Mouse (Mus musculus): ENCODE measurements at regions not wholly inside any gene's neighbourhood (a gene's known extent, or its start where the extent isn't known, plus 50 kb on each side); places are given as distances from the start of the nearest gene placed in this dataset.
"Not testable (repeated sequence)": the region's sequence is repeated elsewhere in the genome, so short reads cannot be mapped to it uniquely, and the experiment has no call there.

GRCm38 (mm10) chr4:61998366-61998765 lies 55.6 kb downstream of the Mup20 start:
- no peaks in the 10 kb centered on the region for H3K4me1 ChIP-seq (ENCODE audit: control insufficient read depth, insufficient read depth, low read length)
- H3K4me3 ChIP-seq (replicated peaks; ENCODE audit: extremely low read depth, low read depth, low read length) = no peak overlapping the region
- peak; percentile 14 for DNase-seq
- 18% methylated on average over 4 of the region's 4 CpGs for WGBS
- TF ChIP-seq CTCF (IDR thresholded peaks at IDR 0.05; ENCODE audit: insufficient read depth, low read length) = peak; percentile 71
- TF ChIP-seq POLR2A (IDR thresholded peaks at IDR 0.05; ENCODE audit: borderline replicate concordance, extremely low read depth, low read depth, low read length) = no peak

- H3K4me3 ChIP-seq (replicated peaks; ENCODE audit: extremely low read depth, low read depth, low read length); H3K4me1 ChIP-seq (ENCODE audit: control insufficient read depth, insufficient read depth, low read length); DNase-seq: not testable (repeated sequence)
Observed at GRCm38 (mm10) chr4:61989941-61990340, 64.0 kb downstream of the Mup20 start.

GRCm38 (mm10) chr4:61976159-61976558 lies 77.8 kb downstream of the Mup20 start:
- TF ChIP-seq CTCF (IDR thresholded peaks at IDR 0.05; ENCODE audit: insufficient read depth, low read length) = no peak
- no peak for TF ChIP-seq POLR2A (IDR thresholded peaks at IDR 0.05; ENCODE audit: borderline replicate concordance, extremely low read depth, low read depth, low read length)
- WGBS = 85% methylated on average over 7 of the region's 7 CpGs
- DNase-seq = no peak
- H3K4me1 ChIP-seq (ENCODE audit: control insufficient read depth, insufficient read depth, low read length) = no peaks in the 10 kb centered on the region
- no peak overlapping the region for H3K4me3 ChIP-seq (replicated peaks; ENCODE audit: extremely low read depth, low read depth, low read length)

GRCm38 (mm10) chr4:61973236-61973635 lies 80.7 kb downstream of the Mup20 start:
- DNase-seq = peak; percentile 7
- TF ChIP-seq POLR2A (IDR thresholded peaks at IDR 0.05; ENCODE audit: borderline replicate concordance, extremely low read depth, low read depth, low read length) (no peak), CTCF (IDR thresholded peaks at IDR 0.05; ENCODE audit: insufficient read depth, low read length) (peak; percentile 57)
- Histone ChIP-seq H3K4me1 (ENCODE audit: control insufficient read depth, insufficient read depth, low read length) (no peaks in the 10 kb centered on the region), H3K4me3 (replicated peaks; ENCODE audit: extremely low read depth, low read depth, low read length) (no peak overlapping the region)
- WGBS = 51% methylated on average over 2 of the region's 2 CpGs

- DNase-seq = no peak
- no peak for TF ChIP-seq POLR2A (IDR thresholded peaks at IDR 0.05; ENCODE audit: borderline replicate concordance, extremely low read depth, low read depth, low read length)
- no peak for TF ChIP-seq CTCF (IDR thresholded peaks at IDR 0.05; ENCODE audit: insufficient read depth, low read length)
- H3K4me1 ChIP-seq (ENCODE audit: control insufficient read depth, insufficient read depth, low read length) = no peaks in the 10 kb centered on the region
- 38% methylated on average over 1 of the region's 1 CpGs for WGBS
- H3K4me3 ChIP-seq (replicated peaks; ENCODE audit: extremely low read depth, low read depth, low read length) = no peak overlapping the region
Observed at GRCm38 (mm10) chr4:61969691-61970090, 84.3 kb downstream of the Mup20 start.

- not testable (repeated sequence) for H3K4me1 ChIP-seq (ENCODE audit: control insufficient read depth, insufficient read depth, low read length); H3K4me3 ChIP-seq (replicated peaks; ENCODE audit: extremely low read depth, low read depth, low read length); DNase-seq
- WGBS = 82% methylated on average over 6 of the region's 6 CpGs
Observed at GRCm38 (mm10) chr4:61967674-61968073, 86.3 kb downstream of the Mup20 start.

GRCm38 (mm10) chr4:61962315-61962714 lies 91.6 kb downstream of the Mup20 start:
- TF ChIP-seq CTCF (IDR thresholded peaks at IDR 0.05; ENCODE audit: insufficient read depth, low read length) (no peak), POLR2A (IDR thresholded peaks at IDR 0.05; ENCODE audit: borderline replicate concordance, extremely low read depth, low read depth, low read length) (no peak)
- Histone ChIP-seq H3K4me1 (ENCODE audit: control insufficient read depth, insufficient read depth, low read length) (no peaks in the 10 kb centered on the region), H3K4me3 (replicated peaks; ENCODE audit: extremely low read depth, low read depth, low read length) (no peak overlapping the region)
- DNase-seq = no peak

Data from lung, adult 2 months (tissue).